Mouse (Mus musculus): ENCODE measurements at regions not wholly inside any gene's neighbourhood (a gene's known extent, or its start where the extent isn't known, plus 50 kb on each side); places are given as distances from the start of the nearest gene placed in this dataset. TPM values are rescaled to one million over a fixed set of nuclear protein-coding genes. Genes with fewer than 3 reads are reported as not detected.

DNA sequence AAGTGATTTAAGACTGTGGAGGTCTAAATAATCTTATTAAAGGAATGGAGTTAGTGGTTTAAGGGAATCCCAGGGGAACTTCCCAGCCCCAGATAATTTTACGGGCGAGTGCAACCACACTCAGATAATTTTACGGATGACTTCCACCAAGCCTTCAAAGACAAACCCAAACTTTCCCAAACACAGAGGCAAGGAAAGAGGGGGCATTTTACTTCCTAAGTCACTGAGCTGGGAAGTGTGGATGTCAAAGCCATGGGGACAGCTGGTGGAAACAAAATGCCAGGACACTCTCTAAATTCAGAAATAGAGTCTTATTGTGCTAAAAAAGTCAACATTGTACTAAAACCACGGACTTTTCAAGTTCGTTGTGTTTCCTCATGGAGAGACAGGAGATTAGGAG lies 227.9 kb upstream of the BB014433 start:
- DNase-seq (ENCODE audit: low spot score in 2 of 2): no peak

- DNase-seq (ENCODE audit: low spot score in 2 of 2): no peak
Measured at GRCm38 (mm10) chr8:15271793-15272587, 226.1 kb upstream of the BB014433 start.

DNA sequence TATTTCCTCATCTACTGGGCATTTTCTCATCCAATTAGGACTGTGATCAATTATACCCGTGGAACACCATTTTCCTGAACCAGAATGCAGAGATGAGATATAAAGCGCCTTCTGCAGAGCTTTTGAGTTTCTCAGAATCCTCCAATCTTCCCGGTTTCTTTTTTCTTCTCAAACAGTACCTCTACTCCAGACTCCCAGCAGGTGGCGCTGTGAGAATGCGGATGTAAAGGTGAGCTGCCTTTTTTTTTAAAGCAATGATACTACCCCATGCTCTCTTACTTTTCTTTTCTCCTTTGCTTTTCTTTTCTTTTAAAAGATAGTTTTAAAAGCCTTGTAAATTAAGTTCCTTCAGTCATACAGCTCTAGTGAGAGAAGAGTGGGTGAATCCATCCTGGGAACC lies 224.4 kb upstream of the BB014433 start:
- peak; percentile 4 to 6 for DNase-seq (ENCODE audit: low spot score in 2 of 2)

DNA sequence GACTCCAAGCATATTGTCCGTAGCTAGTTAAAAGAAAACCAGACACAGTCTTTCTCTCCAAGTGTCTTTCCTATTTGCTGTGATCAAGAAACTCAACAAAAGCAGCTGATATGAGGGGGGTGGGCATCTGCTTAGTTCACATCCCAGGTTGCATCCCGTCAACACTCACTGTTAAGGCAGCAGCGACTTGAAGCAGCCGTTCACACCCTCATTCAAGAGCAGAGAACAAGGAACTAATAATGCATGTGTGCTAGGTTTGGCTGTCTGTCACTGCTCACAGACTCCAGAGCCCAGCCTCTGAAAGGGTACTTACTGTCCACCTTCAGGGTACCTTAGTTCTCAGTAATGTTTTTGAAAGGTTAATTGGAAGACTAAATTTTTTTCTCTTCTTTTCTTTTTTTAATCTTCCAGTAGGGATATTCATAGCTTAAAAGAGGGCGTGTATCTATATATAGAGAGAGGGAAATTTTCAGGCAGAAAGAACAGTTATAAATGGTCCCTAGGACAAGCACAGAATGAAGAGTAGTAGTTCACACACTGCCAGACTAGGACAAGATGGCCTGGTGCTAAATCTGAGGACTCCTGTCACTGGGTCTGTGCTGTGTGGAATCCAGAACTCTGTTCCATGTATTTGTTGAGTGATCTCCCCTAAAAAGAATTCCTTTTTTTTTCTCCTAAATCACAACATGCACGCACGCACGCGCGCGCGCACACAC lies 199.1 kb upstream of the BB014433 start:
- no peak for DNase-seq (ENCODE audit: low spot score in 2 of 2)

- no peak for DNase-seq (ENCODE audit: low spot score in 2 of 2)
Measured at GRCm38 (mm10) chr8:15235410-15235809, 189.5 kb upstream of the BB014433 start.

DNA sequence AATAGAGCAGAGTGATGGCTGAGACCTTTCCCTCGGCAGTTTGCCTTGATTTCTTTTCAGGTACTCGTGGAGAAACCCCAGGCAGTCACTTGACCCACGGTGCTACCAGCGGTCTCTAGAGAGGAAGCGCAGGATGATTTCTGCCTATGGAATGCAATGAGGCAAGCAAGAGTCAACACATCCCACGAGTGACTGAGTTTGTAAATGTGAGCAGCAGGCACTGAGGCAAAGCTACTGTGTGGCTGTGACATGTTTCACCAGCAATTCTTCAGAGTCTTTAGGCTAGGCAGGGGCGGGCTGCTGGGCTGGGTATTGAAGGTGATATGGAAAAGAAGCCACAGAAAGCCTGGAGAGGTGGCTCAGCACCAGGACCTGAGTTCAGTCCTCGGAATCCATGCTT lies 187.4 kb upstream of the BB014433 start:
- DNase-seq (ENCODE audit: low spot score in 2 of 2): no peak

DNA sequence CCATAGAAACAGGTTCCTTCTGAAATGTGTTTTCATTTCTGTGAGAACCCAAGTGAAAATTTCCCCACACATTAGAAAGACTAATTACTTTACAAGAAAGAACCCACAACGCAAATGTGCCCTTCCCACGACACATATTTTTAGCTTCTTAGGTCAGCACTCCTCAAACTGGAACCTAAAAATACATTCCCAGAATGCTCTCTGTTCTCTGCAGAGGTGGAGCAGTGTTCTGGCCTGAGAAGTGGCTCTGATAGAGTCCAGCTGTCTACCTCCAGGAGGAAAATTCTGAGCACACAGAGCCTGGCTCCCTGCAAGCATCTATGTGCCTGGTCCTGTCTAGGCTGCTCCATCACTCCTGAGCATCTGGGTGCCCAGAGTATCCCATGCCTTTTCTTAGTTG lies 184.3 kb upstream of the BB014433 start:
- DNase-seq (ENCODE audit: low spot score in 2 of 2): no peak

DNA sequence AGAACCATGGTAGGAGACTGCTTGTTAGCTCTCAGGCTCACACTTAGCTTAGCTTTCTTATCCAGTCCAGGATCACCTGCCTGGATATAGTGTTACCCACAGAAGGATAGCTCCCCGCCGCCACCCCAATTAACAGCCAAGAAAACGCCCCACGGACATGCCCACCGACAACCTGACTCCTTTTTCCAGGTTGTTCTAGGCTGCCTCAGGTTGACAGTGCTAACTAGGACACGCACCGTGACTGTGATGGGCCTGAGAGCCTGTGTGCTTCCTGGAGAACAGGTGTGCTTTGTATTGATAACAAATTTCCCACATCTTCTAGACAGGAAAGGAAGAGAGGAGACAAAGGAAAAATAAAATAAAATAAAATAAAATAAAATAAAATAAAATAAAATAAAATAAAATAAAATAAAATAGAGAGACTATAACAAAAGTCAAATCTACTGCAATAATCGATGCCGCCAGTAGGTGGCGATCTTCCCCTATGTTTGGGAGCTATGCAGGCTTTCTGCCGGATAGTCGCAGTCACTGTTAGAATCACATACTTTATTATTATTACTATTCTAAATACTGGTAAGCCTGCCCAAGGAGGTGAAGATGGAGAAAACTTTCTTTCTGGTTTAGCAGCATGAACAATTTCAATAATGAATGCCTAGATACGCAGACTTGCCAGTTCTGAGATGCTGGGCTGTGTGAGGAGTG lies 175.5 kb upstream of the BB014433 start:
- no peak for DNase-seq (ENCODE audit: low spot score in 2 of 2)

GRCm38 (mm10) chr8:15209856-15210521 lies 164.1 kb upstream of the BB014433 start:
- DNase-seq (ENCODE audit: low spot score in 2 of 2): no peak

- no peak for DNase-seq (ENCODE audit: low spot score in 2 of 2)
Measured at GRCm38 (mm10) chr8:15201556-15201955, 155.7 kb upstream of the BB014433 start.

- no peak for DNase-seq (ENCODE audit: low spot score in 2 of 2)
Measured at GRCm38 (mm10) chr8:15190708-15191107, 144.8 kb upstream of the BB014433 start.

GRCm38 (mm10) chr8:15189079-15189612 lies 143.3 kb upstream of the BB014433 start:
- DNase-seq (ENCODE audit: low spot score in 2 of 2): no peak

Small RNA genes in the stretch of these regions (microRNA-seq; reads per million reads assigned to microRNA genes)
- gene Gm25255: not detected
- gene Gm25871: not detected

All from gastrocnemius, adult 8-10 months (tissue).